Mouse (Mus musculus) heart, embryonic 14.5 days (tissue): ENCODE data around the gene Atp1a4. TPM values are rescaled to one million over a fixed set of nuclear protein-coding genes. Genes with fewer than 3 reads are reported as not detected.

Experiments used
- ATAC-seq: fragments of 200-750 bp; cut with Nextera tagmentation; 2 replicates; pipeline ENCODE4 v1.8.0; 2017; ENCODE audit warnings: low read depth, moderate TSS enrichment; ENCODE audit not compliant: insufficient number of reproducible peaks, insufficient read depth, low FRiP score
- H3K27ac ChIP-seq, 2 experiments: fragments of 200-500 bp in 1 of 2; fragments of 300-500 bp in 1 of 2; sonication (generic) in 1 of 2; replicated peaks in 1 of 2; 2 replicates each; pipeline ENCODE4 v1.5.1; 2012 to 2014; ENCODE audit warnings: low read depth in 2 of 2, low read length in 2 of 2, control low read depth in 1 of 2, mild to moderate bottlenecking in 1 of 2, mixed read lengths in 1 of 2; ENCODE audit not compliant: control insufficient read depth in 1 of 2, insufficient read depth in 1 of 2
- H3K27me3 ChIP-seq: fragments of 300-500 bp; sonication (generic); 2 replicates; pipeline ENCODE4 v1.6.1; 2014; ENCODE audit warnings: mild to moderate bottlenecking, low read length, control low read depth; ENCODE audit not compliant: control insufficient read depth, insufficient read depth
- H3K36me3 ChIP-seq: fragments of 300-500 bp; sonication (generic); 2 replicates; pipeline ENCODE4 v1.6.1; 2014; ENCODE audit warnings: mild to moderate bottlenecking, control low read depth, low read length, mixed read lengths; ENCODE audit not compliant: control insufficient read depth, insufficient read depth
- H3K4me1 ChIP-seq, 2 experiments: fragments of 200-500 bp in 1 of 2; fragments of 300-500 bp in 1 of 2; sonication (generic) in 1 of 2; 2 replicates each; pipeline ENCODE4 v1.6.1; 2012 to 2014; ENCODE audit warnings: low read length in 2 of 2, control low read depth in 1 of 2, mixed read lengths in 1 of 2; ENCODE audit not compliant: control insufficient read depth in 2 of 2, insufficient read depth in 2 of 2
- H3K4me2 ChIP-seq: fragments of 300-500 bp; sonication (generic); 2 replicates; pipeline ENCODE4 v1.6.1; 2014; ENCODE audit warnings: mild to moderate bottlenecking, low read length
- H3K4me3 ChIP-seq, 2 experiments: fragments of 200-500 bp in 1 of 2; fragments of 300-500 bp in 1 of 2; sonication (generic) in 1 of 2; 2 replicates each; pipeline ENCODE4 v1.5.1; 2012 to 2014; ENCODE audit warnings: low read length in 2 of 2, mild to moderate bottlenecking in 2 of 2, control low read depth in 1 of 2, low read depth in 1 of 2, moderate library complexity in 1 of 2; ENCODE audit not compliant: control insufficient read depth in 1 of 2, insufficient read depth in 1 of 2
- H3K9ac ChIP-seq: fragments of 300-500 bp; sonication (generic); 2 replicates; pipeline ENCODE4 v1.6.1; 2014; ENCODE audit warnings: mild to moderate bottlenecking, low read length
- H3K9me3 ChIP-seq: fragments of 300-500 bp; sonication (generic); 2 replicates; pipeline ENCODE4 v1.6.1; 2016; ENCODE audit warnings: low read length, control low read depth; ENCODE audit not compliant: control insufficient read depth
- WGBS: fragments of 180-500 bp; shearing (Covaris S2); extraction: QIAGEN DNeasy Blood & Tissue Kit; methylation state at CpG from one replicate; pipeline ENCODE4 v1.1.7; 2014; 5-methylcytosine and 5-hydroxymethylcytosine counted together
- polyA plus RNA-seq: library from polyadenylated mRNA; unstranded; fragments of >200 nt; fragmentation: Nextera tagmentation; extraction: Ambion mirVana; gene quantifications from 2 replicates; pipeline ENCODE4 v1.2.1, GENCODE M21; 2014

The Atp1a4 gene
- polyA plus RNA-seq, 1 experiment from 2014 or later = 0.23 TPM

GRCm38 (mm10) chr1:172177791-172178190, 80.4 kb downstream of the Atp1a4 start:
- no peak for ATAC-seq
- peaks cover 4 to 7% of the 10 kb centered on the region in 2 experiments for H3K4me1 ChIP-seq
- H3K4me3 ChIP-seq = no peak overlapping the region
- H3K4me2 ChIP-seq = no peak overlapping the region
- H3K27ac ChIP-seq = no peak overlapping the region
- no peak overlapping the region for H3K9ac ChIP-seq
- H3K36me3 ChIP-seq = peaks cover 96% of the 10 kb centered on the region
- H3K27me3 ChIP-seq = no peaks in the 10 kb centered on the region
- H3K9me3 ChIP-seq = no peaks in the 10 kb centered on the region
- WGBS = 89% methylated on average over 7 of the region's 7 CpGs

Other genes with a start within 250 kb of the Atp1a4 start
- gene Vangl2, start 230.0 kb downstream of the Atp1a4 start, polyA plus RNA-seq = 9.2 and 10.0 TPM in 2 replicates
- not detected in 2 replicates for gene Nhlh1, start 200.8 kb downstream of the Atp1a4 start, polyA plus RNA-seq
- 157 and 163 TPM in 2 replicates for gene Copa, start 175.9 kb downstream of the Atp1a4 start, polyA plus RNA-seq
- 120 TPM in 2 replicates for gene Ncstn, start 175.6 kb downstream of the Atp1a4 start, polyA plus RNA-seq
- 119 and 136 TPM in 2 replicates for gene Pex19, start 131.7 kb downstream of the Atp1a4 start, polyA plus RNA-seq
- 101 and 104 TPM in 2 replicates for gene Dcaf8, start 110.3 kb downstream of the Atp1a4 start, polyA plus RNA-seq
- gene Pea15a, start 51.6 kb downstream of the Atp1a4 start, polyA plus RNA-seq = 160 and 166 TPM in 2 replicates
- 138 and 148 TPM in 2 replicates for gene Casq1, start 38.5 kb downstream of the Atp1a4 start, polyA plus RNA-seq
- 20.7 and 24.7 TPM in 2 replicates for gene Igsf8, start 3.2 kb upstream of the Atp1a4 start, polyA plus RNA-seq
- 5.3 and 7.3 TPM in 2 replicates for gene Atp1a2, start 39.6 kb upstream of the Atp1a4 start, polyA plus RNA-seq
- not detected in 2 replicates for gene Kcnj9, start 70.9 kb upstream of the Atp1a4 start, polyA plus RNA-seq
- not detected in 2 replicates for gene Kcnj10, start 82.8 kb upstream of the Atp1a4 start, polyA plus RNA-seq
- 5.6 and 6.3 TPM in 2 replicates for gene Pigm, start 118.1 kb upstream of the Atp1a4 start, polyA plus RNA-seq
- 1.5 and 1.6 TPM in 2 replicates for gene Slamf9, start 216.9 kb upstream of the Atp1a4 start, polyA plus RNA-seq
- 2.0 and 5.0 TPM in 2 replicates for gene Igsf9, start 223.4 kb upstream of the Atp1a4 start, polyA plus RNA-seq
- 187 and 196 TPM in 2 replicates for gene Tagln2, start 241.6 kb upstream of the Atp1a4 start, polyA plus RNA-seq